Mouse (Mus musculus) erythroblast, embryonic 14.5 days (primary cell): ENCODE measurements around the gene Golga1. TPM values are rescaled to one million over a fixed set of nuclear protein-coding genes. Genes with fewer than 3 reads are reported as not detected.
A peak's percentile ranks its signal among the peaks of the same experiment; 100 is the strongest.
"Not testable (repeated sequence)": the region's sequence is repeated elsewhere in the genome, so short reads cannot be mapped to it uniquely, and the experiment has no call there.

Source experiments
- H3K27me3 ChIP-seq: 2 replicates; pipeline ENCODE4 v1.6.1; 2012; ENCODE audit warnings: inconsistent platforms; ENCODE audit not compliant: control insufficient read depth
- H3K36me3 ChIP-seq: 2 replicates; pipeline ENCODE4 v1.6.1; 2012; ENCODE audit warnings: mild to moderate bottlenecking, inconsistent platforms; ENCODE audit not compliant: control insufficient read depth
- H3K4me1 ChIP-seq: 2 replicates; pipeline ENCODE4 v1.6.1; 2012; ENCODE audit warnings: inconsistent platforms; ENCODE audit not compliant: control insufficient read depth
- H3K4me3 ChIP-seq: replicated peaks from 2 replicates; pipeline ENCODE3; 2012; ENCODE audit warnings: moderate library complexity, mild to moderate bottlenecking, inconsistent platforms
- H3K9me3 ChIP-seq: 2 replicates; pipeline ENCODE4 v1.6.1; 2012; ENCODE audit warnings: low read length, inconsistent platforms, mixed read lengths; ENCODE audit not compliant: control insufficient read depth
- GATA1 ChIP-seq: IDR thresholded peaks from 2 replicates; pipeline ENCODE4 v1.6.1; 2012; ENCODE audit warnings: low read length, inconsistent platforms, mixed read lengths
- TAL1 ChIP-seq: IDR thresholded peaks from 3 replicates; pipeline ENCODE4 v1.6.1; 2012; ENCODE audit warnings: low read length, inconsistent platforms, mixed read lengths
- polyA plus RNA-seq: library from polyadenylated mRNA; stranded (reverse); fragments of >175 nt; gene quantifications from 2 replicates; pipeline ENCODE4 v1.2.3, GENCODE M21; 2012

Gene Golga1
- polyA plus RNA-seq, 1 experiment = 0.09 TPM

- Histone ChIP-seq H3K4me3 (peak overlapping the region; percentile 89), H3K4me1 (peaks cover 26% of the 10 kb centered on the region), H3K36me3 (peaks cover 36% of the 10 kb centered on the region), H3K9me3 (no peaks in the 10 kb centered on the region), H3K27me3 (no peaks in the 10 kb centered on the region)
- TF ChIP-seq TAL1 (no peak), GATA1 (no peak)
Observed at GRCm38 (mm10) chr2:39064687-39065399, 498 bp downstream of the Golga1 start.

- TF ChIP-seq TAL1 (no peak), GATA1 (no peak)
- H3K27me3 ChIP-seq = no peaks in the 10 kb centered on the region
- no peaks in the 10 kb centered on the region for H3K9me3 ChIP-seq
- no peaks in the 10 kb centered on the region for H3K4me1 ChIP-seq
- H3K4me3 ChIP-seq = no peak overlapping the region
- peaks cover 93% of the 10 kb centered on the region for H3K36me3 ChIP-seq
Observed at GRCm38 (mm10) chr2:39048515-39048914, 16.8 kb downstream of the Golga1 start.

GRCm38 (mm10) chr2:39040215-39040614, 25.1 kb downstream of the Golga1 start:
- Histone ChIP-seq H3K9me3 (no peaks in the 10 kb centered on the region), H3K4me1 (no peaks in the 10 kb centered on the region), H3K27me3 (no peaks in the 10 kb centered on the region), H3K36me3 (peaks cover 87% of the 10 kb centered on the region), H3K4me3 (no peak overlapping the region)
- no peak for TF ChIP-seq TAL1
- no peak for TF ChIP-seq GATA1

- Histone ChIP-seq H3K27me3 (no peaks in the 10 kb centered on the region), H3K9me3 (no peaks in the 10 kb centered on the region), H3K4me1 (peaks cover 5% of the 10 kb centered on the region), H3K36me3 (peaks cover 82% of the 10 kb centered on the region), H3K4me3 (no peak overlapping the region)
- TF ChIP-seq GATA1 = no peak
Observed at GRCm38 (mm10) chr2:39031611-39032010, 33.7 kb downstream of the Golga1 start.

- no peaks in the 10 kb centered on the region for H3K9me3 ChIP-seq
- TF ChIP-seq GATA1 (no peak), TAL1 (no peak)
- peaks cover 92% of the 10 kb centered on the region for H3K36me3 ChIP-seq
- H3K27me3 ChIP-seq = no peaks in the 10 kb centered on the region
- no peak overlapping the region for H3K4me3 ChIP-seq
- H3K4me1 ChIP-seq = no peaks in the 10 kb centered on the region
Observed at GRCm38 (mm10) chr2:39020004-39020403, 45.3 kb downstream of the Golga1 start.

- Histone ChIP-seq H3K27me3 (no peaks in the 10 kb centered on the region), H3K36me3 (peaks cover 96% of the 10 kb centered on the region), H3K4me3 (no peak overlapping the region), H3K9me3 (no peaks in the 10 kb centered on the region), H3K4me1 (peaks cover 12% of the 10 kb centered on the region)
- TF ChIP-seq GATA1 = no peak
Observed at GRCm38 (mm10) chr2:39016581-39016980, 48.8 kb downstream of the Golga1 start.

GRCm38 (mm10) chr2:39012768-39013279, 52.5 kb downstream of the Golga1 start:
- Histone ChIP-seq H3K27me3 (no peaks in the 10 kb centered on the region), H3K4me3 (no peak overlapping the region), H3K9me3 (no peaks in the 10 kb centered on the region), H3K4me1 (peaks cover 40% of the 10 kb centered on the region), H3K36me3 (peaks cover 80% of the 10 kb centered on the region)
- TF ChIP-seq TAL1 = no peak
- TF ChIP-seq GATA1 = no peak

GRCm38 (mm10) chr2:39011971-39012370, 53.4 kb downstream of the Golga1 start:
- TF ChIP-seq GATA1 (no peak), TAL1 (no peak)
- peaks cover 71% of the 10 kb centered on the region for H3K36me3 ChIP-seq
- no peaks in the 10 kb centered on the region for H3K9me3 ChIP-seq
- H3K4me1 ChIP-seq = peaks cover 47% of the 10 kb centered on the region
- no peaks in the 10 kb centered on the region for H3K27me3 ChIP-seq
- H3K4me3 ChIP-seq = no peak overlapping the region

GRCm38 (mm10) chr2:39011264-39011663, 54.1 kb downstream of the Golga1 start:
- no peaks in the 10 kb centered on the region for H3K9me3 ChIP-seq
- TF ChIP-seq TAL1 = no peak
- peaks cover 64% of the 10 kb centered on the region for H3K36me3 ChIP-seq
- H3K4me1 ChIP-seq = peaks cover 54% of the 10 kb centered on the region
- no peak overlapping the region for H3K4me3 ChIP-seq
- H3K27me3 ChIP-seq = no peaks in the 10 kb centered on the region

- not testable (repeated sequence) for H3K4me3 ChIP-seq, H3K9me3 ChIP-seq, H3K27me3 ChIP-seq
- Histone ChIP-seq H3K36me3 (peaks cover 53% of the 10 kb centered on the region), H3K4me1 (peaks cover 63% of the 10 kb centered on the region)
Observed at GRCm38 (mm10) chr2:39010144-39010543, 55.2 kb downstream of the Golga1 start.
